Mouse (Mus musculus): ENCODE results near the gene Ankrd12. TPM values are rescaled to one million over a fixed set of nuclear protein-coding genes. Genes with fewer than 3 reads are reported as not detected.
A peak's percentile ranks its signal among the peaks of the same experiment; 100 is the strongest.

The Ankrd12 gene
- polyA plus RNA-seq, 1 experiment from 2014 or later = 52.9 TPM

DNA sequence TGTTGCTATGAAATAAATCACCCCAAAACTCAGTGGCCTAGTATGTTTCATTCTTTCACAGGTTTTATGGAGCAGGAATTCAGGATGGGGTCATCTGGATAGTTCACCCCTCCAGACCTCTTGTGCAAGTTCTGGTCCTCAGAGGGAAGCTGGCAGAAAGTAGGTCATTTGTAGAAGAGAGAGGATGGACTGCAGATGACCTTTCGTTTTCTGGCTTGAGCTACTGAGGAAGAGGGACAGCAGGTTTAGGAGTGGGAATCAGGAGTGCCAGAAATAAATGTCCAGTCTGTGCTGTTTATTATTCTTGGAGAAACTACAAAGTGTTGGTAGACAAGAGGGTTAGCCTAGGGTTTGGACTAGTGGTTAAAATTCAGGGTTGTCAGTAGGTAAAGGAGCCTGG is 118.5 kb downstream of the Ankrd12 start:
- Histone ChIP-seq H3K4me3 (replicated peaks) (no peak overlapping the region), H3K27me3 (no peaks in the 10 kb centered on the region), H3K9me3 (no peaks in the 10 kb centered on the region), H3K27ac (no peak overlapping the region), H3K9ac (no peak overlapping the region), H3K36me3 (replicated peaks) (no peaks in the 10 kb centered on the region), H3K4me2 (no peak overlapping the region), H3K4me1 (no peaks in the 10 kb centered on the region)
- 94% methylated on average over 1 of the region's 1 CpGs for WGBS
- no peak for ATAC-seq (ENCODE audit: low FRiP score)

DNA sequence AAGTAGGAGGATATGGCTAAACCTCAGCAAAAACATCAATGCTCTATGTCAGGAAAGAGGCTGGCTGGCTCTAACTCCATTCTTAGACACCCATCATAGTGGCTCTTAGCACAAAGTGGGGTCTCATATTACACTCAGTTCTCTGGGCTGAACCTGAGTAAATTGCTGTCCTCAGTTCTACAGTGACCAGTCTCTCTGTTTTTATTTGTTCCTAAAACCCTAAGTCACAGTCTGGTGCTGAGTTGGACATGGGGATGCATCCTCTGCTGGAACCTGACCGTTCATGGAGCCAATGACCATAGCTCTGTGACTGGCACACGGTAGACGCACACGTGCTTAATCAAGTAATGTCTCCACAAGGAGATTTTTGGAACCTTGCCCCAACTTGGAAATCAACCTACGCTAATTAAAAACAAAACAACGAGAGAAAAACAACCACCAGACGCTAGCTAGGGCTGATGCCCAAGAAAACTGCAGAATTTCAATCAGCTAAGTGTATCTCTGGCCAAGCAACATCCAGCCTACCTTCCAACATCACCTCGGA is 119.0 kb downstream of the Ankrd12 start:
- Histone ChIP-seq H3K27ac (no peak overlapping the region), H3K27me3 (no peaks in the 10 kb centered on the region), H3K9ac (no peak overlapping the region), H3K4me1 (no peaks in the 10 kb centered on the region), H3K4me2 (no peak overlapping the region), H3K36me3 (replicated peaks) (no peaks in the 10 kb centered on the region), H3K9me3 (no peaks in the 10 kb centered on the region), H3K4me3 (replicated peaks) (no peak overlapping the region)
- 91% methylated on average over 8 of the region's 8 CpGs for WGBS
- ATAC-seq (ENCODE audit: low FRiP score) = no peak

DNA sequence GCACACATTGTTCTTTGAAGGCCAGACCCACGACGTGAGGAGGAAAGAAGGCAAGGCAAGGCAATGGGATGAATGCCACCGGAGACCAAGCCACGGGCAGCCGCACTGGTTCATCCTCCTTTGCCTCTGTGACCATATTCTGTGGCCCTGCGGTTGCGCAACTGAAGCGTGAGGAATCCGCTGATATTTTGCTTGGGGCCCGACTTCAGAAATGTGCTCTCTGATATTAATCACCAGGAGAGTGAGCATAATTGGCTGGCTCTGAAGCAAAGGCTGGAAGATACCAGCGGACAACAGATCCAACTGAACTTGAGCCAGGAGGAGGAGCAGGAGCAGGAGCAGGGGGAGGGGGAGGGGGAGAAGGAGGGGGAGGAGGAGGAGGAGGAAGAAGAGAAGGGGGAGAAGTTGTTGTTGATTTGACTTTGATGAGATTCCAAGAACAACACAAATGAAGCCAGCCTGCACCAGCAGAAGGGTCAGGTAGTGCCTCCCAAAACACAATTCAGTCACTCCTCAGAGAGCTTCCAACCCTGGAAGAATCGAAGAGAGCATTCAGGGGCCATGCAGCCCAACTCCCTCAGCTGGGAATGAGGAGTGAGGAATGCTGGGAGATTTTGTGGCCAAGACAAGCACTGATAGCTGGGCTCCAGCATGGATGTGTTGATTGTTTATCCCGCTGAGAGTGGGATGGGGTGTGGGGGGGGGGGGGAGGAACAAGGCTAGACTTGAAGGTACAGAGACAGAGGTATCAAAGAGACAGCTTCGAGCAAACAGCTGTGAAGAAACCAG is 119.7 kb downstream of the Ankrd12 start:
- H3K36me3 ChIP-seq (replicated peaks) = no peaks in the 10 kb centered on the region
- H3K9me3 ChIP-seq = no peaks in the 10 kb centered on the region
- no peak for ATAC-seq (ENCODE audit: low FRiP score)
- no peak overlapping the region for H3K27ac ChIP-seq
- H3K4me2 ChIP-seq = no peak overlapping the region
- H3K27me3 ChIP-seq = no peaks in the 10 kb centered on the region
- H3K4me3 ChIP-seq (replicated peaks) = no peak overlapping the region
- H3K4me1 ChIP-seq = no peaks in the 10 kb centered on the region
- no peak overlapping the region for H3K9ac ChIP-seq
- 87% methylated on average over 14 of the region's 14 CpGs for whole genome bisulfite sequencing

DNA sequence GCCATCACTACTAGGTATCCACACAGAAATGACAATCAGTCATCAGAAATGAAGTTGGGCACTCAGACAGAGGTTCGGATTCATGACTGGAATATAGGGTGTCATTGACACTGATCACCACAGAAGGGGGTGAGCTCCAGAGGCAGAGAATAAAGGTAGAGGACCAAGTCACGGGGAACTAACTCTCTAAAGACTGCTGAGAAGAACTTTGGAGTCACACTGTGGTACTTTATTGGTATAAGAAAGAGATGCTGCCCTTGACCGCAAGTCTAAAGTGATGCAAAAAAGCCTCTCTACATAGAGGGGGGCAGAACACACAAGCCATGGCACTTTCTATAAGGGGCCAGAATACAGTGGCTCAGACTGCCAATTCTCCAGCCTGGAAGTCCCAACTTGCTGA is 120.7 kb downstream of the Ankrd12 start:
- no peak overlapping the region for H3K27ac ChIP-seq
- H3K4me2 ChIP-seq = no peak overlapping the region
- no peaks in the 10 kb centered on the region for H3K27me3 ChIP-seq
- H3K9ac ChIP-seq = no peak overlapping the region
- WGBS = 75% methylated on average over 3 of the region's 3 CpGs
- H3K9me3 ChIP-seq = no peaks in the 10 kb centered on the region
- no peak for ATAC-seq (ENCODE audit: low FRiP score)
- no peaks in the 10 kb centered on the region for H3K36me3 ChIP-seq (replicated peaks)
- no peak overlapping the region for H3K4me3 ChIP-seq (replicated peaks)
- 0 out of 2 replicates have a peak, but pooled peaks cover 3% of the 10 kb centered on the region for H3K4me1 ChIP-seq

DNA sequence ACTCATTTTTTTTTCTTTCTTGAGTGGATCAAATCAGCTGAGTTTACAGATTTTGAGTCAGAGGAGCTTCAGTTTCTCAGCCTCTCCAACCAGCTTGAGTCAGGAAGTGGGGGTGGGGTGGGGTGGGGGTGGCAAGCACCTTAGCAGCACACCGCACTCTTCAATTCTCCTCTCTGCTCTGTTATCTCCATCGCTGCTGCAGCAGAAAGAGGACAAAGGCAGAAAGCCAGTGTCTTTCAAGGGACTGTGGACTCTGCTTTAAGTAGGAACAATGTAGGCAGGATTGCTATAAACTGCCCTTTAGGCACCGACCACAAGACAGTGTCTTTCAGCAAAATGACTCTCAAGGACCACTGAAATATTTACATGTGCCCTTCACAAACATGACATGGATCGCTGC is 122.9 kb downstream of the Ankrd12 start:
- H3K27me3 ChIP-seq = no peaks in the 10 kb centered on the region

DNA sequence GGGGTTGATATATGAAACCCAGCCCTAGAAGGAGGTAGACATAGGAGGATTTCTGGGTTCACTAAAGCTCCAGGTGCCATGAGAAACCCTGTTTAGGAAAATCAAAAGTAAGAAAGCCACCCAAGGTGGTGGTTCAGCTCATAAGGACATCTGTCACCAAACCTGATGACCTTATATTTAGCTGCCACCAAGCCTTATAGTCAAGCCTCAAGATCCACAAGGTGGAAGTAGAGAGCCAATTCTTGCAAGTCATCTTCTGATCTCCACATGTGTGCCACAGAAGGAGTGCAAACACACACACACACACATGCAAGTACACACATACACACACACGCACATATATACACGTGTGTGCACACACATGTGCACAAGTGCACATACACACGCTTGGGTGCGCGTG is 124.8 kb downstream of the Ankrd12 start:
- 86% methylated on average over 5 of the region's 5 CpGs for WGBS
- Histone ChIP-seq H3K27me3 (no peaks in the 10 kb centered on the region), H3K36me3 (replicated peaks) (peaks cover 15% of the 10 kb centered on the region), H3K4me3 (replicated peaks) (no peak overlapping the region), H3K4me2 (no peak overlapping the region), H3K4me1 (peaks cover 11% of the 10 kb centered on the region), H3K9ac (no peak overlapping the region), H3K9me3 (no peaks in the 10 kb centered on the region), H3K27ac (no peak overlapping the region)
- no peak for ATAC-seq (ENCODE audit: low FRiP score)

More for the DNA sequence above, 122.9 kb downstream of the Ankrd12 start:
- H3K9ac ChIP-seq = no peak overlapping the region
- H3K27ac ChIP-seq = no peak overlapping the region
- no peak for ATAC-seq (ENCODE audit: low FRiP score)
- no peaks in the 10 kb centered on the region for H3K36me3 ChIP-seq (replicated peaks)
- H3K4me1 ChIP-seq = peaks cover 11% of the 10 kb centered on the region
- H3K4me2 ChIP-seq = no peak overlapping the region
- H3K4me3 ChIP-seq (replicated peaks) = no peak overlapping the region
- no peaks in the 10 kb centered on the region for H3K9me3 ChIP-seq
- 57% methylated on average over 4 of the region's 4 CpGs for WGBS

DNA sequence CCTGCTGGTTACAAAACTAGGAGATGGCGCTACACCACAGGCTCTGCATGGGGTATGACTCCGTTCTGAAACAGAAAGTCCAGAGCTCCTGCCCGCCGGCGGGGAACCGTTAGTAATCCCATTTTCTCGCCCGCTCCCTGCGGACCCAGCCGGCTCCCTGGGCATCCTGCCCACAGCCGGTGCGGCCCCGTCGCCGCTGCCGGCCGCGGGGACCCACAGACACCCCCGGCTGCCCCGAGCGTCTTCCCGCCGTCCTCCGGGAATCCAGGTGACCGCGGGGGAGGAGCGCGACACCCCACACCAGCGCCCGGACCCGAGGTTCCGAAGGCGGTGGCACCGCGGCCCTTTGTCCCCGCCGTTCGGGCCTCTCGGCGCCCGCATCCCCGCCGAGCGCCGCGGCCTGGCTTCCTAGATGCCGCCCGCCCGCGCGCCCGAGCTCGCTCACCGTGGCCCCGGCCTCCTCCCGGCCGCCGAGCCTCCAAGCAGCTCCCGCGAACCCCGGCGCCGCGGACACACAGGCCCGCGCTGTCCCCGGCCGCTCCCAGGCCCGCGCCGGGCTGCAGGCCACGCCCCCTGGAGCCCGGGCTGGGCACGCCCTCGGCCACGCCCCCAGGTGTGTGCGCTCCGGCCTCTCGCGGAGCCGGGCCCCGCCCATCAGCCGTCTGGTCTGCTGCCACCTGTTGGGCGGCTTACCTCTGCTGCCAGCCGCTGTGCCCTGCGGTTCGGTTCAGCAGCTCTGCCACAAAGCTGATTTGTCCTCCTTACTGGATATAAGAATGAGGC is 126.1 kb downstream of the Ankrd12 start, which contains the start of gene Twsg1:
Gene Twsg1, minus strand, starts transcription at position 605 of the 783 bp plus-strand sequence.
- Histone ChIP-seq H3K9me3 (0 out of 2 replicates have a peak, but pooled peaks cover 3% of the 10 kb centered on the region), H3K27ac (peak within 1 kb of the TSS; percentile 86), H3K27me3 (no peaks in the 10 kb centered on the region), H3K4me2 (peak within 1 kb of the TSS; percentile 66), H3K4me3 (replicated peaks) (peak within 1 kb of the TSS; percentile 87), H3K9ac (peak within 1 kb of the TSS; percentile 94), H3K36me3 (replicated peaks) (peaks cover 26% of the 10 kb centered on the region), H3K4me1 (peaks cover 11% of the 10 kb centered on the region)
- under 1% methylated on average over 81 of the region's 87 CpGs for WGBS
- ATAC-seq (ENCODE audit: low FRiP score) = peak; percentile 98

DNA sequence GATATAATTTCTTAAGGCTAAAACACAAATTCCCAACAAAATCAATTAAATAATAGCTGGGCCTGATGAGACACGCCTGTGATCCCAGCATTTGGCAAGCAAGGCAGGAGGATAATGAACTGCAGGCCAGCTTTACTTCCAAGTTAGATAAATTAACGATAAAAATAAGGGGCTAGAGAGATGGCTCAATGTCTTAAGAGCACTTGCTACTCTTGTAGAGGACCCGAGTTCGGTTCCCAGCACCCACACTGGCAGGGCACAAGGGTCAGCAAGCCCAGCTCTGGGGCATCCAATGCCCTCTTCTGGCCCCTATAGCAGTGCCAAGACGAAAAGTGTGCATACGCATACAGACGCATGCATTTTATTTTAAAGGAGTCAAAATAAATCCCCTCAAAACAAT is 126.7 kb downstream of the Ankrd12 start:
- H3K4me3 ChIP-seq (replicated peaks) = peak overlapping the region; percentile 87
- no peaks in the 10 kb centered on the region for H3K27me3 ChIP-seq
- peak overlapping the region; percentile 94 for H3K9ac ChIP-seq
- 34% methylated on average over 7 of the region's 7 CpGs for WGBS
- H3K9me3 ChIP-seq = 0 out of 2 replicates have a peak, but pooled peaks cover 3% of the 10 kb centered on the region
- peaks cover 11% of the 10 kb centered on the region for H3K4me1 ChIP-seq
- peak overlapping the region; percentile 86 for H3K27ac ChIP-seq
- peaks cover 31% of the 10 kb centered on the region for H3K36me3 ChIP-seq (replicated peaks)
- peak overlapping the region; percentile 66 for H3K4me2 ChIP-seq
- peak; percentile 22; the same call in 1 of the 2 replicates for ATAC-seq (ENCODE audit: low FRiP score)

DNA sequence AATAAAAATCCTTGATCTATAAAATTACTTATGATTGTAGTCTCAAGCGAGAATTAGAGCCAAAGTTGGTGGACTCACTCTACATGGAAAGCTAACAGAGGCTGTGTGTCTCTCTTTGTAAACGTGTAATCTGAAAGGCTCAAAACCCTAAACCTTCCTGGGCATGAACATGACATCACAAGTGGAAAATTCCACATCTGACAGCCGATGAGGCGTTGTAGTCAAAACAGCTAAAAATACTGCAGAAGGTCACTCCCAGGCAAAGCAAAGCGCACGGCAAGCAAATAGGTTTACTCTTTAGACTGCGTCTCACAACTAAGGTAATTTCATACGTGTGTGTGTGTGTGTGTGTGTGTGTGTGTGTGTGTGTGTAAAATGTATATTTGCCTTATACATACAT is 129.6 kb downstream of the Ankrd12 start:
- H3K4me3 ChIP-seq (replicated peaks) = no peak overlapping the region
- 0 out of 2 replicates have a peak, but pooled peaks cover 3% of the 10 kb centered on the region for H3K9me3 ChIP-seq
- H3K4me1 ChIP-seq = peaks cover 11% of the 10 kb centered on the region
- H3K9ac ChIP-seq = no peak overlapping the region
- peaks cover 45% of the 10 kb centered on the region for H3K36me3 ChIP-seq (replicated peaks)
- no peak overlapping the region for H3K27ac ChIP-seq
- 90% methylated on average over 8 of the region's 8 CpGs for WGBS
- ATAC-seq (ENCODE audit: low FRiP score) = no peak
- no peak overlapping the region for H3K4me2 ChIP-seq
- no peaks in the 10 kb centered on the region for H3K27me3 ChIP-seq

DNA sequence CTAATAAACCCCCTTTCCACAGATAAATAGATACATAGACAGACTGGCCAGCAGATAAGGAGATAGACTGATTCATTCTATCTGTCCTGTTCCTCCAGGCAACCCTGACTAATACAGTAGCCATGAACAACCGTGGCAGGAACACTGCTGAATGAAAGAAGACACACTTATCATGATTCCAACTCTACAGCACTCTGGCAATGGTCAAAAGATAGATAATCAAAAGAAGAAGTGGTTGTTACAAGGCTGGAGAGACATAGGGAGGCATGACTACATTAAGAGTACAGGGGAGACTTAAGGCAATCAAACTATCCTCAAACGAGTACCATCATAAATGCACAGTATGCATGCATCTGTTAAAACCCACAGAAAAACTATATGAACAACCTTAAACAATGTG is 131.5 kb downstream of the Ankrd12 start:
- ATAC-seq (ENCODE audit: low FRiP score) = no peak
- H3K4me3 ChIP-seq (replicated peaks) = no peak overlapping the region
- H3K9ac ChIP-seq = no peak overlapping the region
- no peak overlapping the region for H3K4me2 ChIP-seq
- H3K27ac ChIP-seq = no peak overlapping the region
- no peaks in the 10 kb centered on the region for H3K27me3 ChIP-seq
- H3K9me3 ChIP-seq = 0 out of 2 replicates have a peak, but pooled peaks cover 3% of the 10 kb centered on the region
- 94% methylated on average over 2 of the region's 2 CpGs for WGBS
- H3K36me3 ChIP-seq (replicated peaks) = peaks cover 45% of the 10 kb centered on the region
- peaks cover 13% of the 10 kb centered on the region for H3K4me1 ChIP-seq

DNA sequence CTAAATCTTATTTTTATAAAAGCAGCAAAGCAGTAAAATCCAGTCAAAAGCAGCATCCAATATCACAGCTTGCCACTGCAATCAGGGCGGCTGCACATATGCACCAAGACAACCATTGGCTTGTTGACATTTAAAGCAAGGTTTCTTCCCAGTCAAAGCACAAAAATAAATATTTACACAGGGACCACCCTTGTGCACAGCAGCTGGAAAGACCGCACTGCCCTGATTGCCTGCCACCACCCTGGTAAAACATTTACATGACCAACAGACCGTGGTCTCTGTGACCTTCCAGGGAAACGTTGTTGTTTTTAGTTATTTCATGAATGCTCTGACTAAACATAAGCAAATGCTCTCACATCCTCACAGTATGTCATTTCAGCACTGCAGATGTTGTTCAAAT is 134.5 kb downstream of the Ankrd12 start:
- Histone ChIP-seq H3K27me3 (no peaks in the 10 kb centered on the region), H3K27ac (no peak overlapping the region), H3K36me3 (replicated peaks) (peaks cover 36% of the 10 kb centered on the region), H3K4me3 (replicated peaks) (no peak overlapping the region), H3K9me3 (0 out of 2 replicates have a peak, but pooled peaks cover 3% of the 10 kb centered on the region), H3K4me2 (no peak overlapping the region), H3K4me1 (peaks cover 6% of the 10 kb centered on the region; the same call in 1 of the 2 replicates), H3K9ac (no peak overlapping the region)
- 89% methylated on average over 4 of the region's 4 CpGs for WGBS
- ATAC-seq (ENCODE audit: low FRiP score) = no peak

DNA sequence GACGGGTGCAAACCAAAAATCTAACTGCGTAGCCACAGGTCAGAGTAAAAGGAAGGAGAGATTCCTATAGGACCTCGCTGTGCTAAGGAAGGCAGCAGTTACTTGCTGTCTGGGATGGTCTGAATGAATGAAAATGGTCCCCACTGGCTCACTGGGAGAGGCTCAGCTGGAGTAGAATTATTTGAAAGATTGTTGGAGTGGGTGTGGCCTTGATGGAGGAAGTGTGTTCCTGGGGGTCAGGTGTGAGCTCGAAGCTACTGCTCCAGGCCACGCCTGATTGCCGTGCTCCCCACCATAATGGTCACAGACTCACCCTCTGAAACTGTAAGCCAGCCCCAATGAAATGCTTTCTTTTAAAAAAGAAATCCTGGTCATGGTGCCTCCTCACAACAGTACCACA is 135.6 kb downstream of the Ankrd12 start:
- Histone ChIP-seq H3K36me3 (replicated peaks) (peaks cover 36% of the 10 kb centered on the region), H3K9ac (no peak overlapping the region), H3K27ac (no peak overlapping the region), H3K4me1 (peaks cover 6% of the 10 kb centered on the region; the same call in 1 of the 2 replicates), H3K4me3 (replicated peaks) (no peak overlapping the region), H3K27me3 (no peaks in the 10 kb centered on the region), H3K4me2 (no peak overlapping the region), H3K9me3 (no peaks in the 10 kb centered on the region)
- no peak for ATAC-seq (ENCODE audit: low FRiP score)
- 91% methylated on average over 6 of the region's 6 CpGs for WGBS
